Mouse (Mus musculus) megakaryocyte, embryonic 14.5 days (primary cell): ENCODE data around the gene Nyap1.

ENCODE experiments used
- FLI1 ChIP-seq: IDR thresholded peaks from 2 replicates; pipeline ENCODE4 v1.6.1; 2012; ENCODE audit warnings: low read length, inconsistent platforms, mixed read lengths
- GATA1 ChIP-seq: IDR thresholded peaks from 3 replicates; pipeline ENCODE4 v1.6.1; 2012; ENCODE audit warnings: mixed read lengths, low read length, inconsistent platforms, borderline replicate concordance

GRCm38 (mm10) chr5:137741023-137741931, at the start of gene Nyap1:
- TF ChIP-seq FLI1 (no peak), GATA1 (no peak)
